Mouse (Mus musculus) midbrain, postnatal 0 days (tissue): ENCODE results near the gene Calm3. TPM values are rescaled to one million over a fixed set of nuclear protein-coding genes. Genes with fewer than 3 reads are reported as not detected.

ENCODE experiments used
- ATAC-seq: fragments of 200-750 bp; cut with Nextera tagmentation; 2 replicates; pipeline ENCODE4 v1.8.0; 2017; ENCODE audit warnings: moderate number of reproducible peaks, mild to moderate bottlenecking, moderate TSS enrichment, moderate library complexity; ENCODE audit not compliant: low FRiP score
- DNase-seq: peaks from one replicate; pipeline ENCODE4 v3.0.0-alpha.2; 2015; ENCODE audit warnings: low spot score
- H3K27ac ChIP-seq: fragments of 300-500 bp; sonication (generic); 2 replicates; pipeline ENCODE4 v1.5.1; 2014; ENCODE audit warnings: low read depth, mild to moderate bottlenecking, low read length, mixed read lengths
- H3K27me3 ChIP-seq: fragments of 300-500 bp; sonication (generic); 2 replicates; pipeline ENCODE4 v1.6.1; 2014; ENCODE audit warnings: low read length, control low read depth, mixed read lengths; ENCODE audit not compliant: insufficient read depth
- H3K36me3 ChIP-seq: fragments of 300-500 bp; sonication (generic); 2 replicates; pipeline ENCODE4 v1.6.1; 2014; ENCODE audit warnings: low read length, control low read depth, mixed read lengths; ENCODE audit not compliant: insufficient read depth
- H3K4me1 ChIP-seq: fragments of 300-500 bp; sonication (generic); 2 replicates; pipeline ENCODE4 v1.6.1; 2014; ENCODE audit warnings: mild to moderate bottlenecking, control low read depth, antibody characterized with exemption, low read length, mixed read lengths; ENCODE audit not compliant: insufficient read depth
- H3K4me2 ChIP-seq: fragments of 300-500 bp; sonication (generic); 2 replicates; pipeline ENCODE4 v1.6.1; 2014; ENCODE audit warnings: low read depth, mild to moderate bottlenecking, low read length, mixed read lengths; ENCODE audit not compliant: poor library complexity, severe bottlenecking
- H3K4me3 ChIP-seq: fragments of 300-500 bp; sonication (generic); 2 replicates; pipeline ENCODE4 v1.5.1; 2014; ENCODE audit warnings: low read depth, mild to moderate bottlenecking, low read length, moderate library complexity
- H3K9ac ChIP-seq: fragments of 300-500 bp; sonication (generic); replicated peaks from 2 replicates; pipeline ENCODE4 v1.6.1; 2014; ENCODE audit warnings: mild to moderate bottlenecking, low read length, moderate library complexity, mixed read lengths; ENCODE audit not compliant: poor library complexity, severe bottlenecking
- H3K9me3 ChIP-seq: fragments of 300-500 bp; sonication (generic); 2 replicates; pipeline ENCODE4 v1.6.1; 2016; ENCODE audit warnings: low read length, control low read depth
- CTCF ChIP-seq: IDR thresholded peaks from 2 replicates; pipeline ENCODE4 v1.5.1; 2016; ENCODE audit warnings: antibody characterized with exemption, mild to moderate bottlenecking
- WGBS: fragments of 180-500 bp; shearing (Covaris S2); extraction: QIAGEN DNeasy Blood & Tissue Kit; methylation state at CpG from one replicate; pipeline ENCODE4 v1.1.7; 2014; 5-methylcytosine and 5-hydroxymethylcytosine counted together
- polyA plus RNA-seq: library from polyadenylated mRNA; unstranded; fragments of >200 nt; fragmentation: Nextera tagmentation; extraction: Ambion mirVana; gene quantifications from 2 replicates; pipeline ENCODE4 v1.2.1, GENCODE M21; 2015
- total RNA-seq: library from RNA; depleted of rRNA; stranded (reverse); fragments of >200 nt; gene quantifications from 2 replicates; pipeline ENCODE4 v1.2.3, GENCODE M21; 2014

The Calm3 gene
- total and polyA plus RNA-seq, 2 experiments from 2014 or later, result 467 to 1,985 TPM

- peaks cover 47% of the 10 kb centered on the region for H3K36me3 ChIP-seq
- no peak for ATAC-seq
- H3K4me1 ChIP-seq, result peaks cover 9% of the 10 kb centered on the region; the same call in 1 of the 2 replicates
These were observed 5.2 kb downstream of the Calm3 start for GRCm38 (mm10) chr7:16918670-16919069.

DNA sequence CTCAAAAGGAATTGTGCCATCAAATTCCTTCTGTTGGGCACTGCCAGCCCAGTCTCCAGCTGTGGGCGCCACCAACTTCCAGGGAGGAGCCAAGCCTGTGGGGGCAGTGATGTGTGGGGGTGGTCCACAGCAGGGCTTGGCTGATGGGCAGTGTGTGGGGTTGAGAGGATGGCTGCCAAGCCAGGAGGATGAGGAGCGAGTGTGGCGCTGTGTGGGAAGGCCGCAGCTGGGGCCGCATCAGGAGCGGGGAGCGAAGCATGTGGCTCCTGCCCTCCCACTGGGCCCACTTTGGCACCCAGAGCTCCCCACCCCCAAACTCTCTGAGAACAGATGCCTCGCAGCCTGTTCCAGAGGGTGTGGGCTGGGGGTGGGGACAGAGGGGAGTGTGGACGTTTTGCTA lies 5.9 kb downstream of the Calm3 start:
- WGBS, result 69% methylated on average over 9 of the region's 9 CpGs
- H3K36me3 ChIP-seq, result peaks cover 47% of the 10 kb centered on the region
- DNase-seq (peak; percentile 62), ATAC-seq (no peak)
- H3K9ac ChIP-seq, result no peak overlapping the region
- no peaks in the 10 kb centered on the region for H3K27me3 ChIP-seq
- TF ChIP-seq CTCF, result no peak
- H3K4me3 ChIP-seq, result no peak overlapping the region
- H3K9me3 ChIP-seq, result no peaks in the 10 kb centered on the region
- peaks cover 9% of the 10 kb centered on the region; the same call in 1 of the 2 replicates for H3K4me1 ChIP-seq
- no peak overlapping the region for H3K27ac ChIP-seq
- no peak overlapping the region for H3K4me2 ChIP-seq

More at GRCm38 (mm10) chr7:16918670-16919069, 5.2 kb downstream of the Calm3 start:
- H3K27ac ChIP-seq, result no peak overlapping the region
- no peak for DNase-seq
- no peak for TF ChIP-seq CTCF
- H3K4me3 ChIP-seq, result no peak overlapping the region
- no peak overlapping the region for H3K9ac ChIP-seq
- 71% methylated on average over 3 of the region's 3 CpGs for WGBS
- no peaks in the 10 kb centered on the region for H3K9me3 ChIP-seq
- no peaks in the 10 kb centered on the region for H3K27me3 ChIP-seq
- no peak overlapping the region for H3K4me2 ChIP-seq

- Histone ChIP-seq H3K4me1 (peaks cover 9% of the 10 kb centered on the region; the same call in 1 of the 2 replicates), H3K4me2 (no peak overlapping the region), H3K9ac (no peak overlapping the region), H3K27ac (no peak overlapping the region), H3K9me3 (no peaks in the 10 kb centered on the region), H3K36me3 (peaks cover 47% of the 10 kb centered on the region), H3K4me3 (no peak overlapping the region), H3K27me3 (no peaks in the 10 kb centered on the region)
- DNase-seq (no peak), ATAC-seq (no peak)
- 86% methylated on average over 11 of the region's 11 CpGs for WGBS
- TF ChIP-seq CTCF, result no peak; the same call in 1 of the 2 replicates
These were observed 6.5 kb downstream of the Calm3 start for GRCm38 (mm10) chr7:16917447-16917846.

DNA sequence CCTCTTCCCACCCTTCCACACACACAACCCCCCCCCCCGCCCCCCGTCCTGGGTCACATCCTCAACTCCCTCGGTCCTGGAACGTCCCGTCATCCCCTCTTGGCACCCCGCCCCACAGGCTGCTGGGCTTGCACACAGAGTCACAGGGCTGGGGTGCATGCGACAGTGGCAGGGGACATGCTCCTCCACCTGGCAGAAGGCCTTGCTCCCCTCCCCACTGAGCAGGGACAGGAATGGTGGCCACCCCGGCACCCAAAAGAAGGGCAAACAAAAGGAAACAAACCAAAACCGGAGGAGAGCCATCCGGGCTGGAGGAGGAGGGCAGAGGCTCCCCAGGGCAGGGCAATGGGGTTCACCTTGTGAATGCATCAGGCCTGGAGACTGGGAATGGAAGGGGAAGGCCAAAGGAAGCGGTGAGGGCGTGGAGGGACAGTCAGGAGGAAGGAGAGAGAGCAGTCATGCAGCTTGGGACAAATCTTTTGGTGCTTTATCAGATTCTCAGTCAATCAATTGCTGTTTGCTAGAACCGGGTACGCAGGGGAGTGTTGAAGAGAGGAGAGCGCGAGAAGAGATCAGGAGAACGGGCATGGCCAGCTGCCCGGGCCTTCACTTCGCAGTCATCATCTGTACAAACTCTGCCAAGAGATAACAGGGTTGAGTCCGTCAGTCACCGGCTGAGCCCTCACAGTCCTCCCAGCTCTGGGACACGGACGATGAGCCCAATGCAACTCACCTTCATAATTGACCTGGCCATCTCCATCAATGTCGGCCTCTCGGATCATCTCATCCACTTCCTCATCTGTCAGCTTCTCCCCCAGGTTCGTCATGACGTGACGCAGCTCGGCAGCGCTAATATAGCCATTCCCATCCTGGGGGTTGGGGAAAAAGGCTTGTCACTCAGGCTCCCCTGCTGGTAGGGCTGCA lies 7.3 kb downstream of the Calm3 start:
- Histone ChIP-seq H3K36me3 (peaks cover 47% of the 10 kb centered on the region), H3K27ac (0 out of 2 replicates have a peak overlapping the region, but pooled peaks have one; percentile 32), H3K9me3 (no peaks in the 10 kb centered on the region), H3K4me1 (peaks cover 9% of the 10 kb centered on the region; the same call in 1 of the 2 replicates), H3K4me3 (no peak overlapping the region), H3K4me2 (no peak overlapping the region), H3K9ac (no peak overlapping the region; the same call in 1 of the 2 replicates), H3K27me3 (no peaks in the 10 kb centered on the region)
- no peak for DNase-seq
- TF ChIP-seq CTCF, result peak; percentile 11; the same call in 1 of the 2 replicates
- ATAC-seq, result no peak
- 84% methylated on average over 30 of the region's 30 CpGs for WGBS

GRCm38 (mm10) chr7:16915461-16916340 lies 8.2 kb downstream of the Calm3 start:
- H3K27ac ChIP-seq, result no peak overlapping the region
- no peak overlapping the region for H3K4me3 ChIP-seq
- no peak overlapping the region for H3K9ac ChIP-seq
- H3K36me3 ChIP-seq, result peaks cover 47% of the 10 kb centered on the region
- H3K4me1 ChIP-seq, result peaks cover 9% of the 10 kb centered on the region; the same call in 1 of the 2 replicates
- TF ChIP-seq CTCF, result no peak
- no peaks in the 10 kb centered on the region for H3K9me3 ChIP-seq
- 89% methylated on average over 32 of the region's 32 CpGs for WGBS
- no peaks in the 10 kb centered on the region for H3K27me3 ChIP-seq
- no peak for DNase-seq
- no peak overlapping the region for H3K4me2 ChIP-seq
- ATAC-seq, result no peak
